Mouse (Mus musculus): ENCODE measurements at regions not wholly inside any gene's neighbourhood (a gene's known extent, or its start where the extent isn't known, plus 50 kb on each side); places are given as distances from the start of the nearest gene placed in this dataset.

- no peak for DNase-seq (ENCODE audit: low read depth in 2 of 2, low spot score in 2 of 2)
Measured at GRCm38 (mm10) chr9:85455382-85455781, 128.2 kb upstream of the Tent5a start.

- no peak for DNase-seq (ENCODE audit: low read depth in 2 of 2, low spot score in 2 of 2)
Measured at GRCm38 (mm10) chr9:85452196-85452857, 125.2 kb upstream of the Tent5a start.

- DNase-seq (ENCODE audit: low read depth in 2 of 2, low spot score in 2 of 2) = no peak
Measured at GRCm38 (mm10) chr9:85451349-85451748, 124.2 kb upstream of the Tent5a start.

GRCm38 (mm10) chr9:85450877-85451276 is 123.7 kb upstream of the Tent5a start:
- no peak for DNase-seq (ENCODE audit: low read depth in 2 of 2, low spot score in 2 of 2)

GRCm38 (mm10) chr9:85449493-85449892 is 122.3 kb upstream of the Tent5a start:
- DNase-seq (ENCODE audit: low read depth in 2 of 2, low spot score in 2 of 2) = no peak

GRCm38 (mm10) chr9:85442761-85443505 is 115.8 kb upstream of the Tent5a start:
- DNase-seq (ENCODE audit: low read depth in 2 of 2, low spot score in 2 of 2) = no peak

- no peak for DNase-seq (ENCODE audit: low read depth in 2 of 2, low spot score in 2 of 2)
Measured at GRCm38 (mm10) chr9:85439664-85440063, 112.5 kb upstream of the Tent5a start.

- no peak for DNase-seq (ENCODE audit: low read depth in 2 of 2, low spot score in 2 of 2)
Measured at GRCm38 (mm10) chr9:85432220-85432619, 105.1 kb upstream of the Tent5a start.

GRCm38 (mm10) chr9:85426809-85427208 is 99.7 kb upstream of the Tent5a start:
- no peak for DNase-seq (ENCODE audit: low read depth in 2 of 2, low spot score in 2 of 2)

GRCm38 (mm10) chr9:85423908-85424307 is 96.8 kb upstream of the Tent5a start:
- DNase-seq (ENCODE audit: low read depth in 2 of 2, low spot score in 2 of 2) = no peak

GRCm38 (mm10) chr9:85414391-85414790 is 87.2 kb upstream of the Tent5a start:
- DNase-seq (ENCODE audit: low read depth in 2 of 2, low spot score in 2 of 2) = no peak

GRCm38 (mm10) chr9:85413813-85414212 is 86.7 kb upstream of the Tent5a start:
- no peak for DNase-seq (ENCODE audit: low read depth in 2 of 2, low spot score in 2 of 2)

- DNase-seq (ENCODE audit: low read depth in 2 of 2, low spot score in 2 of 2) = no peak
Measured at GRCm38 (mm10) chr9:85410643-85411296, 83.6 kb upstream of the Tent5a start.

GRCm38 (mm10) chr9:85409974-85410506 is 82.9 kb upstream of the Tent5a start:
- no peak for DNase-seq (ENCODE audit: low read depth in 2 of 2, low spot score in 2 of 2)

- DNase-seq (ENCODE audit: low read depth in 2 of 2, low spot score in 2 of 2) = no peak
Measured at GRCm38 (mm10) chr9:85408461-85408860, 81.3 kb upstream of the Tent5a start.

GRCm38 (mm10) chr9:85407592-85407991 is 80.4 kb upstream of the Tent5a start:
- no peak for DNase-seq (ENCODE audit: low read depth in 2 of 2, low spot score in 2 of 2)

- no peak for DNase-seq (ENCODE audit: low read depth in 2 of 2, low spot score in 2 of 2)
Measured at GRCm38 (mm10) chr9:85401736-85402135, 74.6 kb upstream of the Tent5a start.

GRCm38 (mm10) chr9:85400600-85401313 is 73.6 kb upstream of the Tent5a start:
- DNase-seq (ENCODE audit: low read depth in 2 of 2, low spot score in 2 of 2) = no peak

GRCm38 (mm10) chr9:85394975-85395374 is 67.8 kb upstream of the Tent5a start:
- DNase-seq (ENCODE audit: low read depth in 2 of 2, low spot score in 2 of 2) = no peak

GRCm38 (mm10) chr9:85391283-85391682 is 64.1 kb upstream of the Tent5a start:
- no peak for DNase-seq (ENCODE audit: low read depth in 2 of 2, low spot score in 2 of 2)

GRCm38 (mm10) chr9:85388775-85389393 is 61.7 kb upstream of the Tent5a start:
- no peak for DNase-seq (ENCODE audit: low read depth in 2 of 2, low spot score in 2 of 2)

Data from CD8-positive naive resting alpha-beta T cell, adult 2 months (primary cell).